Mouse (Mus musculus) layer of hippocampus, adult 18-20 months (tissue): ENCODE data around the gene Gm11213. TPM values are rescaled to one million over a fixed set of nuclear protein-coding genes. Genes with fewer than 3 reads are reported as not detected.

Source experiments
- DNase-seq, 2 experiments: peaks; one replicate each; pipeline ENCODE4 v3.0.0; 2022; ENCODE audit warnings: low spot score in 2 of 2
- total RNA-seq, 2 experiments: library from RNA; stranded (reverse); gene quantifications; 2 replicates each; pipeline ENCODE4 v1.2.3; 2021

The Gm11213 gene
- total RNA-seq, 2 experiments from 2014 or later: not detected

DNA sequence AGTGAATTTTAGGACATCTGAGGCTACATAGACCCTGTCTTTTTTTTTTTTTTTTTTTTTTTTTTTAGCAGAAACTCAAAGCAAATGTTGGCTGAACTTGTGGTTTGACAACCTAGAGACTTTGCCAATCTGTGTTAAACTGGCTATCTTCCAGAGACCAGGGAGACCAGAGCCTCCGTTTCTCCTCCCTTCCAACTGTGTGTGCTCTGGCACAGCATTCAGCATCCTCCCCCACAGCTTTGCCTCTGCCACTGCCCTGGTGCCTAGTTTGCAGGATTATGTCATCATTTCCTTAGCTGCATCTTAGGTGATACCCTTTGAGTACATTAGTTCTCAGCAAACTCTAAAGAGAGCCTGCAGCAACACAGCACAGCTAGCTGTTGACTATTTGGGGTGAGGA is 57.3 kb downstream of the Gm11213 start:
- DNase-seq: peak; percentile 28 to 39

Other genes starting within 250 kb of the Gm11213 start
- gene Orm3, start 249.1 kb downstream of the Gm11213 start, total RNA-seq: not detected
- not detected for gene Orm2, start 242.8 kb downstream of the Gm11213 start, total RNA-seq
- gene Akna, start 201.9 kb downstream of the Gm11213 start, total RNA-seq: 1 to 10 TPM; 3.1 to 3.8 TPM
- 10 to 100 TPM; 18.0 to 21.8 TPM for gene Whrn, start 109.3 kb downstream of the Gm11213 start, total RNA-seq
- gene Atp6v1g1, start 60.5 kb downstream of the Gm11213 start, total RNA-seq: 100 to 1,000 TPM; 126 to 138 TPM
- 1 to 10 TPM; 7.4 to 7.5 TPM for gene Tmem268, start 46.5 kb downstream of the Gm11213 start, total RNA-seq
- not detected for gene Tex48, start 17.2 kb upstream of the Gm11213 start, total RNA-seq
- gene Gm11214, start 58.1 kb upstream of the Gm11213 start, total RNA-seq: not detected
- not detected for gene Tnfsf15, start 139.9 kb upstream of the Gm11213 start, total RNA-seq